Mouse (Mus musculus): ENCODE measurements around the gene Prdm11.
A peak's percentile ranks its signal among the peaks of the same experiment; 100 is the strongest.

Prdm11 gene

GRCm38 (mm10) chr2:92967032-92967838 is 78.7 kb downstream of the Prdm11 start:
- no peak for DNase-seq (ENCODE audit: low read depth, low spot score)

DNA sequence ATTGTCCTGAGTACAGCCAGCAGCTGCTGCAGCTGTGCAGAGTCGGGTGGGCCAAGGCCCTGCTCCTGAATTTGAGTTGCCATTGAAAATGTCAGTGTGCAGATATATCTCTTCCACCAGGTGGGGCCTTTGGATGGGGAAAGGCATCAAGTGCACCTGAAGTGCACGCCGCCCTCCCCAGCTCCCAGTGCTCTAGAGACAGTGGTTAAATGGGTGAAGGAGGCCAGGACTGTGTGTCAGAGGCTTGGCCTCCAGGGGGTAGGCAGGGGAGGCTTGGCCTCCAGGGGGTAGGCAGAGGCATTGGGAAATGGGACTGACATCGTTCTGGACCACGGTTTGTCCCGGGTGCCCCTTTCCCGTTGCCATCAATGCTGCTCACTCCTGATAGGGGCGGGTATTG is 79.7 kb downstream of the Prdm11 start:
- no peak for DNase-seq (ENCODE audit: low read depth, low spot score)

- no peak for DNase-seq (ENCODE audit: low read depth, low spot score)
Measured at GRCm38 (mm10) chr2:92964345-92964744, 81.6 kb downstream of the Prdm11 start.

- DNase-seq (ENCODE audit: low read depth, low spot score), result no peak
Measured at GRCm38 (mm10) chr2:92958640-92959039, 87.3 kb downstream of the Prdm11 start.

- DNase-seq (ENCODE audit: low read depth, low spot score), result no peak
Measured at GRCm38 (mm10) chr2:92956943-92957342, 89.0 kb downstream of the Prdm11 start.

DNA sequence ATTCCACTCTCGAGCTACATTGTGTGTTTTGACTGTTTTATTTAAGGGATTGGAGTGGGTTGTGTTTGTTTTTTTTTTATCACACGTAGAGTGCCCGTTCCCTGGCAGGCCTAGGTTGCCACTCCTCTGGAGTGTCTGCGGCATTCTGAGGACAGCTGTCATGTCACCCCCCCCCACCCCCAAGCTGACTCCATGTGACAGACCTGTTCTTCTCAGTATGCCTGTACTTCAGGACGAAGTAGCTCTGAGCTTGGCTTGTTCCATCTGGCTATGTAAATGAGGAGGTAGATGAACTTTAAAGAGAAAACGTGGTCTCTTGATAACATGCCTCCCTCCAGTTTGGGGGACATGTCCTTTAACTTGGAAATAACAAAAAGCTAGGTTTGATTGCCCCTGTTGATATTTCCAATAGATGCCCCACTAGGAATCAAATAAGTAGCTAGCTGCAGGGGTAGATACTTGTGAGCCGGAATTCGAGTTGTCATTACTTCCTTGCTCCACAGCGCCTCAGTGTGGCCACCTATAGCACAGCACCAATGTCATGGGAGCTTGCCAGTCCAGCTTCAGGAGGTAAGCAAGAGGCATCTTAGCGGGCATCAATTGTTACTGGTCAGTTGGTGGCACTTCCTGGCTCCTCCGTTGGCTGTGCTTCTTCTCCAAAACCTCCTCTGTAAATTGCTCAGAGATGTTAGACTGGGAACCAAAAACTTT is 91.4 kb downstream of the Prdm11 start:
- DNase-seq (ENCODE audit: low read depth, low spot score), result peak; percentile 28

DNA sequence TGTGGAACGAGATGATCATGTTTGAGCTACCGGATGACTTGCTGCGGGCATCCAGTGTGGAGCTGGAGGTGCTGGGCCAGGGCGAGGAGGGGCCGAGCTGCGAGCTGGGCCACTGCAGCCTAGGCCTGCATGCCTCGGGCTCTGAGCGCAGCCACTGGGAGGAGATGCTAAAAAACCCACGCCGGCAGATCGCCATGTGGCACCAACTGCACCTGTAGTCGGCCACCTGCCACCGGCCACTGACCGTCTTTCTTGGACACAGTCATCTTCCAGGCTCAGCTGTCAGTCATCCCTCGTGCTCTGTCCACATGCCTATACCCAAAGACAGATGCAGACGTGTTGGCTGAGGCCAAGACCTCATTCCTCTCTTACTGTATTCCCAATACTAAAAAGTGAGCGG is 92.5 kb downstream of the Prdm11 start:
- DNase-seq (ENCODE audit: low read depth, low spot score), result no peak

DNA sequence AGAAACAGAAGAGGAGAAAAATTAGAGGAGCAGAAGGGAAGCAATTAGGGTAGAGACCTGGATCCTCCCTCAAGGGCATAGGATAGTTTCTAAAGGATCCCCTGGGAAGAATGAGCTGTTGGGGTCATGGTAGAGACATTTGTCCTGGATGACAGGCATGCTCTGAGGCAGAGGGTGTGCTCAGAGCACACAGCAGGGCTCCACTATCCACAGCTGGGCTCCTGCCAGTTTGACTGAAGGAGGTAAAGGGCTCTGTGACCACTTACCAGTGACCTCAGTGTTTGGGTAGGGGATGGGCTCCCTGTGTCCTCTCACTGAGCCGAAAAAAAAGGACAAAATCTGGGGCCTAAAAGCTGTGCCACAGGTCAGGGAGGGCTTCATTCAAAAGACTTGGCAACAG is 96.4 kb downstream of the Prdm11 start:
- no peak for DNase-seq (ENCODE audit: low read depth, low spot score)

DNA sequence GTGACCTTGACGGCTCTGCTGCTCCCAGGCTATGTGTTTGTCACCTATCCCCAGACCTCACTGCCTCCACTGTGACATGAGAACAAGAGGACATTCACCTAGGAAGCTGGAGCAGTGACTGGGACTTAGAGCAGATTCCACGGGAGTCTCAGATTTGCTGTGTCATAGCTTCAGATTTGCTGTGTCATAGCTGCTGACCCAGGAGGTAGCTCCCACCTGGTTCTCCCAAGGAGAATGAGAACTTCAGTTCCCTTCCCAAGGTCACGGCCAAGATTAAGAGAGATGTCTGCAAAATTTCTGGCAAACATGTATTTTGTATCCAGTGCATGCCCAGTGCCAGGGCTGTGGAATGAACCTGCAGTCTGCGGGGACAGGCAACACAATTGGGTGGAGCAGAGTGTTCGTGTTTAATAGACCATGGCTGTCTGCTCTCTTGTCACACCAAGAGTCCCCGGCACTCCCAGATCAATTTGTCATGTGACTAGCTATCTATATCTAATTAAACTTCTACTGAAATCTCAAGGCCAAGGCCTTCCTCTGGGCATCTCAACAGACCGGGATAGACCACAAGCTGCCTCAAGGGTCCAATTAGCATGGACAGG is 97.2 kb downstream of the Prdm11 start:
- no peak for DNase-seq (ENCODE audit: low read depth, low spot score)

GRCm38 (mm10) chr2:92947981-92948698 is 97.8 kb downstream of the Prdm11 start:
- peak; percentile 72 for DNase-seq (ENCODE audit: low read depth, low spot score)

DNA sequence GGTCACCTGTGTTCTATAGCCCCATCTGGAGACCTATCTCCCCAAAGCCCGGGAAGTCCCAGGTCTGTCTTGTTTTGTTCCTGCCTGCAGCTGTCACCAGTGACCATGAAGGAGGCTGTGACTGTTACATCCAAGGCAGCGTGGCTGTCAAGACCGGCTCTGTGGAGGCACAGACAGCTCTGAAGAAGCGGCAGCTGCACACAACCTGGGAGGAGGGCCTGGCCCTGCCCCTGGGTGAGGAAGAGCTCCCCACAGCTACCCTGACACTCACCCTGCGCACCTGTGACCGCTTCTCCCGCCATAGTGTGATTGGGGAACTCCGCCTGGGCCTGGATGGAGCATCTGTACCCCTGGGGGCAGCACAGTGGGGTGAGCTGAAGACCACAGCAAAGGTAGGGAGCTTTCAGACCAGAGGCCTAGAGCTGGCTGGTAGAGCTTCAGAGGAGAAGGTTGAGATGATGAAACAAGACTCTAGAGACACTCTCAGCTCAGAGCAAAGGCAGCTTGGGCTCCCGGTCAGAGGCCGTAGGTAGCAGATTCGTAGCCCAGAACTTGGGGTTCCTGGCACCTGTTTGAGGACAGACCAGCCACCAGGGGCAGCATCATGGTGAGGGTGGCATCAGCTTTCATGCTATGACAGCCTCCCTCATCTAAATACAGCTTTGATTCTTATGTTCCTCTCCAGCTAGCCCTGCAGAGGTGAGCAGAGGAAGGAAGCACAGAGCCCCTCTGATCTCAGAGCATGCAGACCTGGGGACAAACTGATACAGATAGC is 100.0 kb downstream of the Prdm11 start:
- DNase-seq (ENCODE audit: low read depth, low spot score), result no peak

- DNase-seq (ENCODE audit: low read depth, low spot score), result no peak
Measured at GRCm38 (mm10) chr2:92945125-92945746, 100.7 kb downstream of the Prdm11 start.

DNA sequence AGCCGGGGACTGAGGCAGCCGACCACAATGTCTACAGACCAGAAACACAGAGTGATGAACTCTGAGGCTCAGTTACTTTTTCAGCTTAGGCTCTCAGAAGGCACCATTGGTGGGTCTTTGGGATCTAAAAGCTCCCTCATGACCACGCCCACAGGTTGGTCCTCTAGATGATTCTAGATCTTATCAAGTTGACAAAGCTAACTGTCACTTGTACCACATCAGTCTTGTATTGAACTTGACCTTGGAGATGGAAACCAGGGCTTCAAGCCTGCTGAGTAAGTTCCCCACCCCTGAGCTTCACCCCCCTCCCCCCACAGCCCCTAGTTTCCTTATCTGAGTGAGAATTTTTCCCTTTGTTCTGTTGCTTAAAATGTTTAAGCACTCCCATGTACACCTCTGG is 101.6 kb downstream of the Prdm11 start:
- no peak for DNase-seq (ENCODE audit: low read depth, low spot score)

DNA sequence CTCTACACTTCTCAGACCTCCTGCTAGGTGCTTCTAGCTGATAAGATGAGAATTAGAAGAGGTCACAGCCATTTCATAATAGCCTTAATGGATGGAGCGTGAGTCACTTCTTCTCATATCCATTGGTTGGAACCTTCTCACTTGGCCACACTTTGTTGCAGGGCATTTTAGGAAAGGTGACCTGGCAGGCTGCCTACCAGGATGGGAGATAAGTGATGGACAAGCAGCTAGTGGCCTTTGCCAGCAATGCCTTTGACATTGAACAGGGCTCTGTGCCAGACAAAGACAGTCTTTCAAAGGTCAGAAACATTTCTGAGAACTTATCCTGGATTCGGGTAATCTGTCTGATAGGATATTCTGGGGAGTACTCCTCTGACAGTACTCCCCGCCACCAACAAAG is 102.6 kb downstream of the Prdm11 start:
- no peak for DNase-seq (ENCODE audit: low read depth, low spot score)

GRCm38 (mm10) chr2:92941463-92941862 is 104.5 kb downstream of the Prdm11 start:
- no peak for DNase-seq (ENCODE audit: low read depth, low spot score)

- no peak for DNase-seq (ENCODE audit: low read depth, low spot score)
Measured at GRCm38 (mm10) chr2:92940963-92941362, 105.0 kb downstream of the Prdm11 start.

GRCm38 (mm10) chr2:92938827-92939226 is 107.1 kb downstream of the Prdm11 start:
- no peak for DNase-seq (ENCODE audit: low read depth, low spot score)

DNA sequence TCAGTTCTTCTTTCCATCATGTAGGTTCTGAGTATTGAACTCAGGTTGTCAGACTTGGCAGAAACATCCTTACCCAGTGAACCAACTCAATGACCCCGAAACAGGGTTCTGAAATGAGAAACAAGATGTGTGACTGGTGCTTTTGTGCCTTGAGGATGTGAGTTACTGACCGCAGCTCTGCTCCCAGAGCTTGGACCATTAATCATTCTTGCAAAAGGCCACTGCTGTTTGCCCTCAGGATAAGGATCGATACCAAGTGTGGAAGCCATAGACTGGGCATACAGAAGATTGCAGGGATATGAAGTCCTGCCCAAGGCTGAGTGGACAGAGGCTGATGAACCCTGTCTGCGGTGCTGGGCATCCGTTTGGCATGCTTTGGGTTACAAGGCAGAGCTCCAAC is 107.9 kb downstream of the Prdm11 start:
- DNase-seq (ENCODE audit: low read depth, low spot score), result no peak

DNA sequence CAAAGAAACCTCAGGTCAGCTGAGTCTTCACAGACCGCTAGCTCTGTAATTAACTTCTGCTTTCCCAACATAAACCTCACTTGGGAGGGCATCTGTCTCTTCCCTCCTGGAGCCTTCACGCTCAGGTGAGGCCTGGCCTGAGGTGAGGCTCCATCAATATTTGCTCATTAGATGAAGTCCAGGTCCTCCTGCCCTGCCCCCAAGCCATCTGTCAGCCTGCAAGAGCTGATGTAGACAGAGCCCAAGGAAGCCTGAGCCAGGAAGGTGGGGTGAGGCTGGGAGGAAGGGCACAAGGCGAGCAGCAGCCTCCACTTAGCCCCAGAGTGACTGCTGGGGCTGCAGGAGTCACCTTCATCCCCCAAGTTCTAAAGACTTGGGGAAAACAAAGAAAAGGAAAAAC is 110.5 kb downstream of the Prdm11 start:
- DNase-seq (ENCODE audit: low read depth, low spot score), result no peak

DNA sequence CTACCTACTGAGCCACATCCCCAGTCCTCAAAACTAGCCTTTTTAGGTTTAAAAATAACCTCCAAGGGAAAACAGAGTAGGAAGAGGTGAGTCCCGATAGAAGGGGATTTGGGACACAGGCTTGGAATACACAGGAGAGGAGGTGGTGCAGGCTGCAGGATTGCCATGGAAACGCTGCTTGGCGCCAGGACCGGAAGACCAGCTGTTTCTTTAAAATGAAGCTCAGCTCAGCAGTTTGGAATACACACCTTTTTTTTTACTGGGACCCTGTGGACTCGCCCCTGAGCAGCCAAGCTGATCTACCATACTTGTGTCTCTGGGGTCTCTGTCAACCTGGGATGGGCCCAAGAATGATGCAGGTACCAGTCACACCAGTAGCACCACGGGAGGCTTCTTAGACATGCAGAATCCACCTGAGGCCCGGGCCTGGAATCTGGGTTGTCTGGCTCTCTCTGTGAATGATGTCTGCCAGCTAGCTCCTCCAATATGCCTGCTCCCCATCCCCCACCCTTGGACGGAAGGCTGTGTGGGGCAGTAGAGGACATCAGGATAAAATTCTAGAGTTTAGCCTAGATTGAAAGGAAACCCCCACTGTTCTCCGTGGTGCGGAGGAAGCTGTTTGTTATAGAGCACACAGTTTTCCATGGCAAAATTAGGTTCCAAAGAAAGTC is 111.5 kb downstream of the Prdm11 start:
- no peak for DNase-seq (ENCODE audit: low read depth, low spot score)
